Mouse (Mus musculus) ES-Bruce4 (cell line): ENCODE measurements around the gene Ptbp3. TPM values are rescaled to one million over a fixed set of nuclear protein-coding genes. Genes with fewer than 3 reads are reported as not detected.

ENCODE experiments used
- H3K27ac ChIP-seq: 2 replicates; pipeline ENCODE4 v1.5.1; 2012; ENCODE audit warnings: low read length, inconsistent platforms; ENCODE audit not compliant: insufficient read depth
- H3K27me3 ChIP-seq: 2 replicates; pipeline ENCODE4 v1.6.1; 2012; ENCODE audit warnings: mild to moderate bottlenecking, low read length, inconsistent platforms; ENCODE audit not compliant: control insufficient read depth, poor library complexity, insufficient read depth, severe bottlenecking
- H3K36me3 ChIP-seq: 2 replicates; pipeline ENCODE4 v1.6.1; 2012; ENCODE audit warnings: inconsistent platforms, mild to moderate bottlenecking, low read length, moderate library complexity; ENCODE audit not compliant: control insufficient read depth, poor library complexity, insufficient read depth, severe bottlenecking
- H3K4me1 ChIP-seq: one replicate; pipeline ENCODE4 v1.8.1; 2011; ENCODE audit warnings: low read length; ENCODE audit not compliant: control insufficient read depth, insufficient read depth
- H3K4me3 ChIP-seq: 2 replicates; pipeline ENCODE4 v1.5.1; 2011; ENCODE audit warnings: low read depth, mild to moderate bottlenecking, low read length
- H3K9ac ChIP-seq: 2 replicates; pipeline ENCODE4 v1.6.1; 2012; ENCODE audit warnings: low read depth, mild to moderate bottlenecking, inconsistent platforms; ENCODE audit not compliant: poor library complexity, severe bottlenecking
- H3K9me3 ChIP-seq: replicated peaks from 2 replicates; pipeline ENCODE4 v1.6.1; 2012; ENCODE audit warnings: mild to moderate bottlenecking, low read length, inconsistent platforms; ENCODE audit not compliant: control insufficient read depth, poor library complexity, insufficient read depth, severe bottlenecking
- CTCF ChIP-seq: IDR thresholded peaks from one replicate; pipeline ENCODE4 v1.8.1; 2011; ENCODE audit warnings: low read depth, low read length
- EP300 ChIP-seq: IDR thresholded peaks from 2 replicates; pipeline ENCODE4 v1.6.1; 2011; ENCODE audit warnings: low read depth, low read length; ENCODE audit not compliant: insufficient read depth
- POLR2A ChIP-seq: IDR thresholded peaks from one replicate; pipeline ENCODE4 v1.8.1; 2011; ENCODE audit warnings: low read length; ENCODE audit not compliant: insufficient read depth
- polyA plus RNA-seq: library from polyadenylated mRNA; stranded (reverse); fragments of >200 nt; gene quantifications from 2 replicates; pipeline ENCODE4 v1.2.4, GENCODE M21; 2011; ENCODE audit warnings: low read depth; ENCODE audit not compliant: missing spikeins, insufficient read depth, insufficient read length

The Ptbp3 gene
- polyA plus RNA-seq, 1 experiment, result 113 TPM

- Histone ChIP-seq H3K27ac (peak overlapping the region; percentile 44; the same call in 1 of the 2 replicates), H3K27me3 (peaks cover 1% of the 10 kb centered on the region; the same call in 1 of the 2 replicates)
Observed at GRCm38 (mm10) chr4:59548011-59548559, 1.1 kb downstream of the Ptbp3 start.

GRCm38 (mm10) chr4:59547136-59547889, 1.9 kb downstream of the Ptbp3 start:
- H3K27ac ChIP-seq, result no peak overlapping the region

More at GRCm38 (mm10) chr4:59548011-59548559, 1.1 kb downstream of the Ptbp3 start:
- H3K9ac ChIP-seq, result peak overlapping the region; percentile 98
- no peak for TF ChIP-seq CTCF
- no peak for TF ChIP-seq EP300
- TF ChIP-seq POLR2A, result no peak
- no peaks in the 10 kb centered on the region for H3K4me1 ChIP-seq
- no peaks in the 10 kb centered on the region for H3K36me3 ChIP-seq
- H3K9me3 ChIP-seq, result no peaks in the 10 kb centered on the region
- peak overlapping the region; percentile 92 for H3K4me3 ChIP-seq

GRCm38 (mm10) chr4:59546285-59547071, 2.7 kb downstream of the Ptbp3 start:
- Histone ChIP-seq H3K27ac (no peak overlapping the region), H3K4me1 (no peaks in the 10 kb centered on the region), H3K36me3 (no peaks in the 10 kb centered on the region), H3K27me3 (peaks cover 1% of the 10 kb centered on the region; the same call in 1 of the 2 replicates), H3K9me3 (no peaks in the 10 kb centered on the region), H3K4me3 (no peak overlapping the region), H3K9ac (no peak overlapping the region)
- no peak for TF ChIP-seq CTCF
- TF ChIP-seq EP300, result no peak
- no peak for TF ChIP-seq POLR2A

More at GRCm38 (mm10) chr4:59547136-59547889, 1.9 kb downstream of the Ptbp3 start:
- no peaks in the 10 kb centered on the region for H3K9me3 ChIP-seq
- H3K4me3 ChIP-seq, result no peak overlapping the region
- no peaks in the 10 kb centered on the region for H3K4me1 ChIP-seq
- H3K9ac ChIP-seq, result 0 out of 2 replicates have a peak overlapping the region, but pooled peaks have one; percentile 98
- TF ChIP-seq POLR2A (no peak), EP300 (no peak), CTCF (no peak)
- no peaks in the 10 kb centered on the region for H3K36me3 ChIP-seq
- peaks cover 1% of the 10 kb centered on the region; the same call in 1 of the 2 replicates for H3K27me3 ChIP-seq

GRCm38 (mm10) chr4:59544654-59545053, 4.5 kb downstream of the Ptbp3 start:
- H3K9me3 ChIP-seq, result no peaks in the 10 kb centered on the region
- no peak for TF ChIP-seq CTCF
- TF ChIP-seq POLR2A, result no peak
- no peak for TF ChIP-seq EP300
- no peak overlapping the region for H3K9ac ChIP-seq
- H3K36me3 ChIP-seq, result no peaks in the 10 kb centered on the region
- peaks cover 1% of the 10 kb centered on the region; the same call in 1 of the 2 replicates for H3K27me3 ChIP-seq
- no peak overlapping the region for H3K27ac ChIP-seq
- H3K4me3 ChIP-seq, result no peak overlapping the region
- H3K4me1 ChIP-seq, result no peaks in the 10 kb centered on the region

- peaks cover 1% of the 10 kb centered on the region; the same call in 1 of the 2 replicates for H3K27me3 ChIP-seq
- H3K36me3 ChIP-seq, result no peaks in the 10 kb centered on the region
- no peaks in the 10 kb centered on the region for H3K4me1 ChIP-seq
- H3K9ac ChIP-seq, result no peak overlapping the region
- H3K4me3 ChIP-seq, result no peak overlapping the region
- H3K9me3 ChIP-seq, result no peaks in the 10 kb centered on the region
- TF ChIP-seq CTCF (no peak), POLR2A (no peak), EP300 (no peak)
- H3K27ac ChIP-seq, result no peak overlapping the region
Observed at GRCm38 (mm10) chr4:59543006-59543405, 6.2 kb downstream of the Ptbp3 start.
